Mouse (Mus musculus): ENCODE results near the gene Lingo4.

The Lingo4 gene

GRCm38 (mm10) chr3:94388047-94388446 is 10.3 kb upstream of the Lingo4 start:
- DNase-seq: peak; percentile 87 to 92

- DNase-seq: no peak
These were observed 8.9 kb upstream of the Lingo4 start for GRCm38 (mm10) chr3:94389420-94389819.

- no peak for DNase-seq
These were observed 7.3 kb upstream of the Lingo4 start for GRCm38 (mm10) chr3:94391001-94391400.

GRCm38 (mm10) chr3:94392128-94392527 is 6.2 kb upstream of the Lingo4 start:
- no peak for DNase-seq

- no peak for DNase-seq
These were observed 5.3 kb upstream of the Lingo4 start for GRCm38 (mm10) chr3:94393049-94393448.

- DNase-seq: no peak
These were observed 2.0 kb upstream of the Lingo4 start for GRCm38 (mm10) chr3:94396336-94396735.

GRCm38 (mm10) chr3:94396851-94397250 is 1.5 kb upstream of the Lingo4 start:
- no peak for DNase-seq

- peak; percentile 31 to 52 for DNase-seq
These were observed 695 bp downstream of the Lingo4 start for GRCm38 (mm10) chr3:94398943-94399481.

GRCm38 (mm10) chr3:94399663-94400310 is 1.5 kb downstream of the Lingo4 start:
- no peak for DNase-seq

- no peak for DNase-seq
These were observed 4.1 kb downstream of the Lingo4 start for GRCm38 (mm10) chr3:94402451-94402850.

- DNase-seq: no peak
These were observed 6.2 kb downstream of the Lingo4 start for GRCm38 (mm10) chr3:94404366-94405054.

GRCm38 (mm10) chr3:94405561-94405960 is 7.2 kb downstream of the Lingo4 start:
- DNase-seq: no peak

- DNase-seq: no peak
These were observed 14.2 kb downstream of the Lingo4 start for GRCm38 (mm10) chr3:94412530-94412929.

GRCm38 (mm10) chr3:94413031-94413679 is 14.8 kb downstream of the Lingo4 start, which contains the start of gene Tdrkh:
Gene Tdrkh, plus strand, starts transcription at chr3:94413273.
- peak; percentile 96 to 97 for DNase-seq

- DNase-seq: no peak
These were observed 32.7 kb downstream of the Lingo4 start for GRCm38 (mm10) chr3:94430980-94431379.

- no peak for DNase-seq
These were observed 36.0 kb downstream of the Lingo4 start for GRCm38 (mm10) chr3:94434305-94434704.

GRCm38 (mm10) chr3:94436420-94436819 is 38.1 kb downstream of the Lingo4 start:
- DNase-seq: no peak

- no peak for DNase-seq
These were observed 42.9 kb downstream of the Lingo4 start for GRCm38 (mm10) chr3:94441182-94441581.

- peak; percentile 92 for DNase-seq
These were observed 44.8 kb downstream of the Lingo4 start, which contains the start of gene Mrpl9 for GRCm38 (mm10) chr3:94442951-94443596. Gene Mrpl9, plus strand, starts transcription at chr3:94443318.

GRCm38 (mm10) chr3:94443597-94443964 is 45.3 kb downstream of the Lingo4 start, which contains the start of gene Oaz3:
Gene Oaz3, minus strand, starts transcription at chr3:94443915.
- DNase-seq: no peak

GRCm38 (mm10) chr3:94449377-94449776 is 51.1 kb downstream of the Lingo4 start:
- no peak for DNase-seq

Measured in thymus, adult 18-20 months (tissue).